Mouse (Mus musculus) cerebellum, adult 2 months (tissue): ENCODE results near the gene Adal.

ENCODE experiments used
- CTCF ChIP-seq: fragments of 200-500 bp; IDR thresholded peaks from 2 replicates; pipeline ENCODE4 v1.5.1; 2011; ENCODE audit warnings: low read depth, mild to moderate bottlenecking, control low read depth, low read length, moderate library complexity, borderline replicate concordance; ENCODE audit not compliant: insufficient read depth
- POLR2A ChIP-seq: fragments of 200-500 bp; IDR thresholded peaks from 2 replicates; pipeline ENCODE4 v1.6.1; 2011; ENCODE audit warnings: low read length, control low read depth, borderline replicate concordance; ENCODE audit not compliant: insufficient read depth

DNA sequence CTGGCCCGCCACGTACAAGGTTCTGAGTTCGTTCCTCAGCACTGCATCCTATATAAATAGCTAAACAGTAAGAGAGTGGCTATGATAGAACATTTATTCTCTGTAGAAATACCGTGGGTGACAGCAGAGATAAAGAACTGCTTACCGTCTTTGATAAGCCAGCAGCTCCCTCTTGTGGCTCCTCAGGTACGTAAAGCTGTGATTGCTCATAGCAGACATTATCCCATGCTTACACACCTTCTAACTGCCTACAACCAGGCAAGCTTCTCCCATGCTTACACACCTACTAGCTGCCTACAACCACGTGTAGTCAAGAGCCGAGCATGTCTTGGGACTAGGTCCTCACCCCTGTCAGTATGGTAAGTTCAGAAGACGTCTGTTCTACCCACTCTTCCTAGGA, 38.2 kb upstream of the Adal start:
- TF ChIP-seq POLR2A: no peak
- peak; percentile 78 for TF ChIP-seq CTCF
